Mouse (Mus musculus) liver, embryonic 14.5 days (tissue): ENCODE data around the gene Hist1h2be. TPM values are rescaled to one million over a fixed set of nuclear protein-coding genes. Genes with fewer than 3 reads are reported as not detected.
"Not testable (repeated sequence)": the region's sequence is repeated elsewhere in the genome, so short reads cannot be mapped to it uniquely, and the experiment has no call there.

Experiments used
- ATAC-seq: fragments of 200-750 bp; cut with Nextera tagmentation; 2 replicates; pipeline ENCODE4 v1.8.0; 2017; ENCODE audit warnings: moderate number of reproducible peaks, mild to moderate bottlenecking, moderate library complexity; ENCODE audit not compliant: insufficient read depth
- DNase-seq, 3 experiments: peaks; one replicate each; pipeline ENCODE4 v3.0.0-alpha.2; 2012 to 2013; ENCODE audit warnings: low read depth in 3 of 3, low spot score in 3 of 3
- H3K27ac ChIP-seq: fragments of 300-500 bp; sonication (generic); 2 replicates; pipeline ENCODE4 v1.5.1; 2014; ENCODE audit warnings: moderate library complexity, mild to moderate bottlenecking, control low read depth, inconsistent platforms
- H3K27me3 ChIP-seq: fragments of 300-500 bp; sonication (generic); 2 replicates; pipeline ENCODE4 v1.6.1; 2014; ENCODE audit warnings: mild to moderate bottlenecking, low read length, moderate library complexity; ENCODE audit not compliant: control insufficient read depth, insufficient read depth
- H3K36me3 ChIP-seq: fragments of 300-500 bp; sonication (generic); replicated peaks from 2 replicates; pipeline ENCODE4 v1.6.1; 2014; ENCODE audit warnings: low read depth; ENCODE audit not compliant: control insufficient read depth, insufficient read depth
- H3K4me1 ChIP-seq, 2 experiments: fragments of 200-500 bp in 1 of 2; fragments of 300-500 bp in 1 of 2; sonication (generic) in 1 of 2; replicated peaks; 2 replicates each; pipeline ENCODE4 v1.6.1; 2012 to 2014; ENCODE audit warnings: antibody characterized with exemption in 1 of 2, inconsistent platforms in 1 of 2, low read length in 1 of 2; ENCODE audit not compliant: control insufficient read depth in 2 of 2, insufficient read depth in 2 of 2
- H3K4me2 ChIP-seq: fragments of 300-500 bp; sonication (generic); 2 replicates; pipeline ENCODE4 v1.6.1; 2014; ENCODE audit warnings: low read depth, mild to moderate bottlenecking, control low read depth, moderate library complexity
- H3K4me3 ChIP-seq, 2 experiments: fragments of 200-500 bp in 1 of 2; fragments of 300-500 bp in 1 of 2; sonication (generic) in 1 of 2; 2 replicates each; pipeline ENCODE4 v1.5.1; 2012 to 2014; ENCODE audit warnings: low read depth in 2 of 2, low read length in 2 of 2, mild to moderate bottlenecking in 2 of 2, control low read depth in 1 of 2, inconsistent platforms in 1 of 2, moderate library complexity in 1 of 2; ENCODE audit not compliant: insufficient read depth in 1 of 2
- H3K9ac ChIP-seq: fragments of 300-500 bp; sonication (generic); replicated peaks from 2 replicates; pipeline ENCODE4 v1.6.1; 2014; ENCODE audit warnings: mild to moderate bottlenecking, control low read depth, moderate library complexity
- H3K9me3 ChIP-seq: fragments of 300-500 bp; sonication (generic); 2 replicates; pipeline ENCODE4 v1.6.1; 2016; ENCODE audit warnings: low read length, mixed read lengths; ENCODE audit not compliant: control insufficient read depth
- CTCF ChIP-seq: IDR thresholded peaks from 2 replicates; pipeline ENCODE4 v1.5.1; 2016; ENCODE audit warnings: antibody characterized with exemption, low read depth, control low read depth
- EP300 ChIP-seq: IDR thresholded peaks from 2 replicates; pipeline ENCODE4 v1.6.1; 2016; ENCODE audit warnings: antibody characterized with exemption, low read depth
- WGBS: fragments of 180-500 bp; shearing (Covaris S2); extraction: QIAGEN DNeasy Blood & Tissue Kit; methylation state at CpG from one replicate; pipeline ENCODE4 v1.1.7; 2014; ENCODE audit not compliant: insufficient replicate concordance; 5-methylcytosine and 5-hydroxymethylcytosine counted together
- polyA plus RNA-seq, 2 experiments: library from polyadenylated mRNA; depleted of rRNA in 1 of 2; stranded (reverse) in 1 of 2; unstranded in 1 of 2; fragments of >200 nt; fragmentation: Nextera tagmentation in 1 of 2; extraction: Ambion mirVana in 1 of 2; gene quantifications; 2 replicates each; pipeline versions ENCODE4 v1.2.1 to v1.2.3; 2012 to 2014

The Hist1h2be gene
- polyA plus RNA-seq, 2 experiments: 0.95 to 3.3 TPM

DNA sequence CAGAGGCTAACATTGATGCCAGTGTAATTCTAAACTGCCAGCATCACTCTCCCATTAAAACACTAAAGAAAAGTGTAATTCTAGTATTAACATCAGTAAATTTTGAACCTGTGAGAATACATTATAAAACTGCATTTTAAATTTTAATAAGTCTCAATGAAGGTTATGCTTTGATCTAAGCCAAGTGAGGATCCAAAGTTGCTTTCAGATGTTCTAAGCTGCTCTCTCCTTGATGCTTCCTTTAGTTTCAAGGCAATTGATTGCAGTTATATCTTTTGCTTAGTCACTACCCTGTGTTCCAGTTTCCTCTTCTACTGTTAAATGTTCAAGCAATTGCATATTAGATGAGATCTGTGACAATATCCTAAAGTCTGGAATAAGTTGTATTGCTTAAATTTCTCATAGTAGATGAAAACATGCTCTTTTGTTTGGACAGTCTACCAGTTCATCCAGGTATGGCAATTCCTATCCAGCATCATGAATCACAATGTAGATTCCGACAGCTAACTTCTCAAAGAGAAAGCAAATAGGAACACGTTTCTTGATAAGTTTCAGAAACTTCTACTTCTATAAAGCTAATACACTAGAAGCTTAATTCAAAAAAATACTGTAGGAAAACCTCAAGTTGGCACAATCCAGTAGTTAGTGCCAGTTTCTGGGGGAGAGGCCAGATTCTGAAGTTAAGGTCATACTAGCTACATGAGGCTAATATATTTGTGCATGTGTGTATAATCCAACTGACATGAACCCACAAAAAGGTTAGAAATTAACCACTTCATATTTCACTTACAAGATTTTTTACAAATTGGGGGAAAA is 48.5 kb downstream of the Hist1h2be start:
- peak overlapping the region; percentile 79 for H3K4me2 ChIP-seq
- H3K4me1 ChIP-seq: peaks cover 16 to 20% of the 10 kb centered on the region in 2 experiments
- peak overlapping the region; percentile 98 for H3K27ac ChIP-seq
- no peaks in the 10 kb centered on the region for H3K27me3 ChIP-seq
- ATAC-seq (no peak), DNase-seq (peak in 1 of 3 experiments; percentile 66)
- no peaks in the 10 kb centered on the region for H3K36me3 ChIP-seq
- H3K9ac ChIP-seq: peak overlapping the region; percentile 99
- no peaks in the 10 kb centered on the region for H3K9me3 ChIP-seq
- H3K4me3 ChIP-seq: peak overlapping the region; percentile 65 to 81; a peak in 3 of 4 replicates
- TF ChIP-seq EP300: no peak
- no peak for TF ChIP-seq CTCF
- 25% methylated on average over 2 of the region's 2 CpGs for WGBS

DNA sequence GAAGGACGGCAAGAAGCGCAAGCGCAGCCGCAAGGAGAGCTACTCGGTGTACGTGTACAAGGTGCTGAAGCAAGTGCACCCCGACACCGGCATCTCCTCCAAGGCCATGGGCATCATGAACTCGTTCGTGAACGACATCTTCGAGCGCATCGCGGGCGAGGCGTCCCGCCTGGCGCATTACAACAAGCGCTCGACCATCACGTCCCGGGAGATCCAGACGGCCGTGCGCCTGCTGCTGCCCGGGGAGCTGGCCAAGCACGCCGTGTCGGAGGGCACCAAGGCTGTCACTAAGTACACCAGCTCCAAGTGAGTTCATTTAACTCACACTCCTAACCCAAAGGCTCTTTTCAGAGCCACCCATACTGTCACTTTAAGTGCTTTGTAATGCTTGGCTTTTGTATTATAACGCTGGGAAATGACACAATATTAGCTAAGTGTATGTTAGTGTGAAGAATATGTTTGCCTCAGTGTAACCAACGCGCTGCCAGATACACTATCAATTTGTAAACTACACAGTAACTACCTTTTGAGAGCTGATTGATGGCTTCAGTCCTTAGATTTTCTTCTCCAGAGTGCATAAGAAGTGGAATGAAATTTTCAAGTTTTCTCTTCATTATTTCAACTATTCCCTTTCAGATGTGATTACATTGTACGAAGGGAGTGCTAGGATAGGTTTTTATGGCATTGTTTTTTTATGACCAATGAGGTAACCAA is 49.3 kb downstream of the Hist1h2be start:
- H3K36me3 ChIP-seq, H3K27me3 ChIP-seq, H3K9me3 ChIP-seq: not testable (repeated sequence)
- peak; percentile 2 for ATAC-seq
- TF ChIP-seq EP300: peak; percentile 56
- 0% methylated on average over 9 of the region's 34 CpGs for WGBS
- peak overlapping the region; percentile 79 for H3K4me2 ChIP-seq
- DNase-seq: peak in 1 of 3 experiments; percentile 62
- H3K27ac ChIP-seq: peak overlapping the region; percentile 98
- peak overlapping the region; percentile 65 to 81 for H3K4me3 ChIP-seq
- H3K4me1 ChIP-seq: peaks cover 10 to 16% of the 10 kb centered on the region in 2 experiments
- H3K9ac ChIP-seq: peak overlapping the region; percentile 99

DNA sequence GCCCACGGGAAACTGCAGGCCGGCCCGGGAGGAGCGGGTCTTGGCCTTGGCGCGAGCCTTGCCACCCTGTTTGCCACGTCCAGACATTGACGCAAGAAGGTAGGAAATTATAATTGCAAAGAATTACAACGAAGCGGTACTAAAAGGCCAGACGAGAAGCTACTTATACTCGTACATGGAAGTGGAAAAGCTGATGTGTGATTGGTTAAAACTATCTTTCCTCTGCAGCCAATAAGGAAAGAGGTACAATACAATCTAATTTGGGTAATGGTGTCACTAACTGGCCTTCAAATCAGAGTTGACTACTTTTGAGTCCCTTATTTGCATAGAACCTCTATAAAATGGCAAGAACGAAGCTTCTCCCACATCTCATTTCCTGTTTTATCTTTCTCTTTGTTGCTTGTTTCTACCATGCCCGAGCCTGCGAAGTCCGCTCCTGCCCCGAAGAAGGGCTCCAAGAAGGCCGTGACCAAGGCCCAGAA is 49.9 kb downstream of the Hist1h2be start, which contains the start of the genes Hist1h2ae and Hist1h2bg:
Gene Hist1h2ae, minus strand, starts transcription at position 199 of the 482 bp plus-strand sequence.
Gene Hist1h2bg, plus strand, starts transcription at position 375 of the 482 bp plus-strand sequence.
- Histone ChIP-seq H3K4me1 (peaks cover 9 to 16% of the 10 kb centered on the region in 2 experiments), H3K27me3 (no peaks in the 10 kb centered on the region), H3K27ac (peak within 1 kb of the TSS; percentile 98), H3K9me3 (no peaks in the 10 kb centered on the region), H3K36me3 (no peaks in the 10 kb centered on the region), H3K9ac (peak within 1 kb of the TSS; percentile 99), H3K4me2 (peak within 1 kb of the TSS; percentile 79), H3K4me3 (peak within 1 kb of the TSS; percentile 65 to 81)
- peak; percentile 76 for ATAC-seq
- TF ChIP-seq EP300 (peak; percentile 50; the same call in 1 of the 2 replicates), CTCF (no peak)
- peak; percentile 94 to 97 (median 94) for DNase-seq
- under 1% methylated on average over 18 of the region's 18 CpGs for WGBS

DNA sequence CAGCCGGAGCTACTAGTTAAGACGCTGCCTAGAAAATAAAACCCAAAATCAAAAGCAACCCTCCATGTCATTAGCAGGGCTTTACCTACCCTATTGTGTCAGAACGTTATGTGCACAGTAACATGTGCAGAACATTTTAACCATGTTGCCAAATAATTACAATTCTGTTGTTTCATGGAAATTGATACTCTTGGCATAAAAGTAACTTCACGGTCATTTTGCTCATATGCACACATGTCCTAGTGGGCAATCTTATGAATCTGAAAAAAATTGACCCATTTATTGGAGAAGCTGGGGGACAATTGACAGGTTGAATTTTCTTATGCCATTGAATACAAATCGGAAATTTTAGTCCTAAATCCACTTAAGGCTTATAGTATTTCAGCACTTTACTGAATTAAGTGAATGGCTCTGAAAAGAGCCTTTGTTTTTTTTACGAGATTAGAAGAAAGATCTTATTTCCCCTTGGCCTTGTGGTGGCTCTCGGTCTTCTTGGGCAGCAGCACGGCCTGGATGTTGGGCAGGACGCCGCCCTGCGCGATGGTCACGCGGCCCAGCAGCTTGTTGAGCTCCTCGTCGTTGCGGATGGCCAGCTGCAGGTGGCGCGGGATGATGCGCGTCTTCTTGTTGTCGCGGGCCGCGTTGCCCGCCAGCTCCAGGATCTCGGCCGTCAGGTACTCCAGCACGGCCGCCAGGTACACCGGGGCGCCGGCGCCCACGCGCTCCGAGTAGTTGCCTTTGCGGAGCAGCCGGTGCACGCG is 50.5 kb downstream of the Hist1h2be start:
- TF ChIP-seq CTCF: 0 out of 2 replicates have a peak, but pooled peaks have one; percentile 6
- peak; percentile 3; the same call in 1 of the 2 replicates for TF ChIP-seq EP300
- not testable (repeated sequence) for ATAC-seq

More for the DNA sequence above, 50.5 kb downstream of the Hist1h2be start:
- H3K36me3 ChIP-seq, H3K9me3 ChIP-seq, H3K27me3 ChIP-seq: not testable (repeated sequence)
- WGBS: under 1% methylated on average over 21 of the region's 41 CpGs
- Histone ChIP-seq H3K27ac (peak overlapping the region; percentile 97), H3K4me1 (peaks cover 12 to 20% of the 10 kb centered on the region in 2 experiments), H3K4me2 (peak overlapping the region; percentile 79), H3K9ac (peak overlapping the region; percentile 88), H3K4me3 (peak overlapping the region; percentile 48 to 65)
- peak in 1 of 3 experiments; percentile 63 for DNase-seq
